8 mouse cellular contexts compared by ENCODE assay signal in genomic region chr2:72995346-72996097, GRCm38 (mm10). TPM values are rescaled to one million over a fixed set of nuclear protein-coding genes. Genes with fewer than 3 reads are reported as not detected.
DNase-seq lines count a peak whose midpoint lies in the region; ATAC-seq and TF ChIP-seq lines count a peak whose summit lies in the region.
"Had no signal": no experiment of that assay in that cellular context is flagged by ENCODE, and none has a peak within 500 bp of the region (broad histone marks: within the 10 kb centered on the region; RNA-seq: fewer than 3 reads in every experiment).

No protein-coding gene starts in this region.

- no peaks in the 10 kb centered on the region for H3K36me3 ChIP-seq in E14TG2a.4 (ENCODE audit: insufficient read depth, low read length)
- no peaks in the 10 kb centered on the region for H3K36me3 ChIP-seq in heart, embryonic 10.5 days
- H3K36me3 ChIP-seq in kidney, embryonic 15.5 days, result no peaks in the 10 kb centered on the region
- H3K36me3 ChIP-seq in lung, postnatal 0 days (ENCODE audit: insufficient read depth, low read length), result no peaks in the 10 kb centered on the region

- ATAC-seq in kidney, embryonic 15.5 days (replicated peaks; ENCODE audit: low FRiP score), result peak; percentile 52; the same call in 1 of the 2 replicates
- peak; percentile 63 for ATAC-seq in lung, postnatal 0 days

- no peaks in the 10 kb centered on the region for H3K27me3 ChIP-seq in E14TG2a.4 (ENCODE audit: insufficient read depth, low read length)
- H3K27me3 ChIP-seq in heart, embryonic 10.5 days (ENCODE audit: insufficient read depth, poor library complexity, severe bottlenecking), result no peaks in the 10 kb centered on the region
- no peaks in the 10 kb centered on the region for H3K27me3 ChIP-seq in kidney, embryonic 15.5 days
- H3K27me3 ChIP-seq in lung, postnatal 0 days (replicated peaks; ENCODE audit: insufficient read depth, low read length), result no peaks in the 10 kb centered on the region

- no peak overlapping the region for H3K9ac ChIP-seq in kidney, embryonic 15.5 days
- H3K9ac ChIP-seq in lung, postnatal 0 days (replicated peaks; ENCODE audit: low read depth), result no peak overlapping the region

- H3K4me2 ChIP-seq in kidney, embryonic 15.5 days, result no peak overlapping the region
- no peak overlapping the region; the same call in 1 of the 2 replicates for H3K4me2 ChIP-seq in lung, postnatal 0 days (replicated peaks; ENCODE audit: low read depth, low read length)

- 56% methylated on average over 9 of the region's 9 CpGs for WGBS in heart, embryonic 10.5 days
- WGBS in kidney, embryonic 15.5 days, result 46% methylated on average over 9 of the region's 9 CpGs
- WGBS in lung, postnatal 0 days, result 15% methylated on average over 9 of the region's 9 CpGs

- TF ChIP-seq EP300 in lung, postnatal 0 days (IDR thresholded peaks at IDR 0.05), result no peak

- TF ChIP-seq POLR2A in embryonic fibroblast, embryonic 13.5 days (IDR thresholded peaks at IDR 0.05; ENCODE audit: low read depth, low read length), result peak; percentile 48

- H3K4me3 ChIP-seq in E14TG2a.4 (replicated peaks; ENCODE audit: low read length), result peak overlapping the region; percentile 53
- H3K4me3 ChIP-seq in embryonic fibroblast, embryonic 13.5 days (ENCODE audit: insufficient read depth, low read length), result no peak overlapping the region
- H3K4me3 ChIP-seq in heart, embryonic 10.5 days, result no peak overlapping the region
- H3K4me3 ChIP-seq in kidney, embryonic 15.5 days (replicated peaks), result no peak overlapping the region
- H3K4me3 ChIP-seq in lung, postnatal 0 days (ENCODE audit: low read depth, low read length), result no peak overlapping the region

- peaks cover 62% of the 10 kb centered on the region for H3K4me1 ChIP-seq in E14TG2a.4 (replicated peaks; ENCODE audit: low read depth, low read length)
- H3K4me1 ChIP-seq in embryonic fibroblast, embryonic 13.5 days (ENCODE audit: control insufficient read depth, insufficient read depth, low read length), result peaks cover 4% of the 10 kb centered on the region
- H3K4me1 ChIP-seq in heart, embryonic 10.5 days, result peaks cover 9% of the 10 kb centered on the region; the same call in 1 of the 2 replicates
- peaks cover 9% of the 10 kb centered on the region for H3K4me1 ChIP-seq in kidney, embryonic 15.5 days
- H3K4me1 ChIP-seq in lung, postnatal 0 days (ENCODE audit: insufficient read depth, low read depth, low read length), result no peaks in the 10 kb centered on the region; the same call in 1 of the 2 replicates

- DNase-seq in adipocyte (ENCODE audit: low spot score), result peak; percentile 88
- DNase-seq in heart, embryonic 10.5 days (ENCODE audit: low spot score), result no peak
- peak; percentile 58 for DNase-seq in lung, postnatal 0 days (ENCODE audit: low spot score)
- DNase-seq in right cerebral cortex, postnatal 14 days, result peak; percentile 65

- no peaks in the 10 kb centered on the region for H3K9me3 ChIP-seq in E14TG2a.4 (ENCODE audit: low read length)
- H3K9me3 ChIP-seq in heart, embryonic 10.5 days, result no peaks in the 10 kb centered on the region
- no peaks in the 10 kb centered on the region for H3K9me3 ChIP-seq in kidney, embryonic 15.5 days (replicated peaks)
- no peaks in the 10 kb centered on the region for H3K9me3 ChIP-seq in lung, postnatal 0 days (ENCODE audit: low read length)

- peak overlapping the region; percentile 97 for H3K27ac ChIP-seq in embryonic fibroblast, embryonic 13.5 days (ENCODE audit: insufficient read depth, low read length)
- H3K27ac ChIP-seq in heart, embryonic 10.5 days, result peak overlapping the region; percentile 49
- peak overlapping the region; percentile 67 for H3K27ac ChIP-seq in kidney, embryonic 15.5 days
- H3K27ac ChIP-seq in lung, postnatal 0 days (ENCODE audit: low read length), result peak overlapping the region; percentile 64

- TF ChIP-seq CTCF in E14TG2a.4 (conservative IDR thresholded peaks at IDR 0.05; ENCODE audit: low read length), result no peak
- TF ChIP-seq CTCF in embryonic fibroblast, embryonic 13.5 days (IDR thresholded peaks at IDR 0.05; ENCODE audit: borderline replicate concordance, insufficient read depth, low read length), result no peak
- TF ChIP-seq CTCF in lung, postnatal 0 days (IDR thresholded peaks at IDR 0.05), result no peak

RNA-seq across cellular contexts. Expression of gene Gm11084, which starts 9.0 kb away (rescaled TPM):
- not detected in 2 replicates for polyA plus RNA-seq in embryonic fibroblast, embryonic 13.5 days (2011; ENCODE audit: insufficient read length, low read depth, missing spikeins)
- polyA plus RNA-seq in heart, embryonic 10.5 days (2016; fragmentation: Nextera tagmentation; extraction: Ambion mirVana), result not detected in 2 replicates
- polyA plus RNA-seq in kidney, embryonic 15.5 days (2015; fragmentation: Nextera tagmentation; extraction: Ambion mirVana), result not detected in 2 replicates
- not detected in 2 replicates for polyA plus RNA-seq in lung, postnatal 0 days (2015; fragmentation: Nextera tagmentation; extraction: Ambion mirVana)
- polyA plus RNA-seq: liver, adult 2 months had no signal

RNA-seq across cellular contexts. Expression of gene Sp3, which starts 15.3 kb away (rescaled TPM):
- 76.5 and 92.7 TPM in 2 replicates for polyA plus RNA-seq in embryonic fibroblast, embryonic 13.5 days (2011; ENCODE audit: insufficient read length, low read depth, missing spikeins)
- 33.0 and 39.6 TPM in 2 replicates for polyA plus RNA-seq in heart, embryonic 10.5 days (2016; fragmentation: Nextera tagmentation; extraction: Ambion mirVana)
- polyA plus RNA-seq in kidney, embryonic 15.5 days (2015; fragmentation: Nextera tagmentation; extraction: Ambion mirVana), result 54.6 and 54.7 TPM in 2 replicates
- polyA plus RNA-seq in lung, postnatal 0 days (2015; fragmentation: Nextera tagmentation; extraction: Ambion mirVana), result 36.1 and 41.3 TPM in 2 replicates
